Mouse (Mus musculus): ENCODE results near the gene Maz. TPM values are rescaled to one million over a fixed set of nuclear protein-coding genes. Genes with fewer than 3 reads are reported as not detected.

Gene Maz
- total and polyA plus RNA-seq, 2 experiments from 2014 or later: 69.3 to 222 TPM

GRCm38 (mm10) chr7:126999568-126999967 is 27.3 kb downstream of the Maz start:
- WGBS: 81% methylated on average over 10 of the region's 10 CpGs
- H3K9ac ChIP-seq (replicated peaks; ENCODE audit: low read length): no peak overlapping the region
- no peak for ATAC-seq

GRCm38 (mm10) chr7:126996449-126996848 is 30.4 kb downstream of the Maz start:
- no peak overlapping the region for H3K27ac ChIP-seq
- no peak for ATAC-seq
- WGBS: 82% methylated on average over 4 of the region's 4 CpGs
- no peak overlapping the region for H3K9ac ChIP-seq (replicated peaks; ENCODE audit: low read length)
- H3K4me3 ChIP-seq (ENCODE audit: low read length): no peak overlapping the region
- H3K9me3 ChIP-seq (ENCODE audit: low read length): 0 out of 2 replicates have a peak, but pooled peaks cover 2% of the 10 kb centered on the region
- TF ChIP-seq CTCF (IDR thresholded peaks at IDR 0.05; ENCODE audit: low read depth): no peak
- H3K4me2 ChIP-seq (ENCODE audit: low read depth, low read length): no peak overlapping the region
- H3K36me3 ChIP-seq (ENCODE audit: insufficient read depth, low read length): no peaks in the 10 kb centered on the region
- no peaks in the 10 kb centered on the region for H3K4me1 ChIP-seq (ENCODE audit: insufficient read depth, low read length)
- no peak for DNase-seq (ENCODE audit: low spot score)
- no peaks in the 10 kb centered on the region for H3K27me3 ChIP-seq (ENCODE audit: insufficient read depth, low read length)

More at GRCm38 (mm10) chr7:126999568-126999967, 27.3 kb downstream of the Maz start:
- TF ChIP-seq CTCF (IDR thresholded peaks at IDR 0.05; ENCODE audit: low read depth): no peak
- no peak overlapping the region for H3K4me2 ChIP-seq (ENCODE audit: low read depth, low read length)
- no peak for DNase-seq (ENCODE audit: low spot score)
- H3K4me3 ChIP-seq (ENCODE audit: low read length): no peak overlapping the region
- H3K4me1 ChIP-seq (ENCODE audit: insufficient read depth, low read length): no peaks in the 10 kb centered on the region
- no peaks in the 10 kb centered on the region for H3K36me3 ChIP-seq (ENCODE audit: insufficient read depth, low read length)
- no peak overlapping the region for H3K27ac ChIP-seq
- H3K9me3 ChIP-seq (ENCODE audit: low read length): 0 out of 2 replicates have a peak, but pooled peaks cover 2% of the 10 kb centered on the region
- H3K27me3 ChIP-seq (ENCODE audit: insufficient read depth, low read length): no peaks in the 10 kb centered on the region

GRCm38 (mm10) chr7:126988816-126989215 is 38.0 kb downstream of the Maz start:
- no peak for TF ChIP-seq CTCF (IDR thresholded peaks at IDR 0.05; ENCODE audit: low read depth)
- no peak overlapping the region for H3K4me2 ChIP-seq (ENCODE audit: low read depth, low read length)
- no peak for DNase-seq (ENCODE audit: low spot score)
- no peak overlapping the region for H3K4me3 ChIP-seq (ENCODE audit: low read length)
- no peaks in the 10 kb centered on the region for H3K4me1 ChIP-seq (ENCODE audit: insufficient read depth, low read length)
- H3K27me3 ChIP-seq (ENCODE audit: insufficient read depth, low read length): no peaks in the 10 kb centered on the region
- no peaks in the 10 kb centered on the region for H3K36me3 ChIP-seq (ENCODE audit: insufficient read depth, low read length)
- H3K9ac ChIP-seq (replicated peaks; ENCODE audit: low read length): no peak overlapping the region
- WGBS: 72% methylated on average over 8 of the region's 8 CpGs
- no peaks in the 10 kb centered on the region for H3K9me3 ChIP-seq (ENCODE audit: low read length)
- no peak for ATAC-seq
- H3K27ac ChIP-seq: no peak overlapping the region

GRCm38 (mm10) chr7:126986319-126986718 is 40.5 kb downstream of the Maz start:
- H3K36me3 ChIP-seq (ENCODE audit: insufficient read depth, low read length): no peaks in the 10 kb centered on the region; the same call in 1 of the 2 replicates
- no peak overlapping the region for H3K9ac ChIP-seq (replicated peaks; ENCODE audit: low read length)
- 43% methylated on average over 9 of the region's 9 CpGs for WGBS
- ATAC-seq: peak; percentile 73
- H3K9me3 ChIP-seq (ENCODE audit: low read length): no peaks in the 10 kb centered on the region
- no peak overlapping the region for H3K4me3 ChIP-seq (ENCODE audit: low read length)
- no peak overlapping the region for H3K27ac ChIP-seq
- no peaks in the 10 kb centered on the region for H3K27me3 ChIP-seq (ENCODE audit: insufficient read depth, low read length)
- H3K4me2 ChIP-seq (ENCODE audit: low read depth, low read length): no peak overlapping the region
- no peaks in the 10 kb centered on the region for H3K4me1 ChIP-seq (ENCODE audit: insufficient read depth, low read length)
- peak; percentile 56 for DNase-seq (ENCODE audit: low spot score)
- peak; percentile 69 for TF ChIP-seq CTCF (IDR thresholded peaks at IDR 0.05; ENCODE audit: low read depth)

GRCm38 (mm10) chr7:126984667-126985444 is 42.0 kb downstream of the Maz start:
- H3K9ac ChIP-seq (replicated peaks; ENCODE audit: low read length): no peak overlapping the region
- TF ChIP-seq CTCF (IDR thresholded peaks at IDR 0.05; ENCODE audit: low read depth): no peak
- no peak for DNase-seq (ENCODE audit: low spot score)
- 57% methylated on average over 10 of the region's 10 CpGs for WGBS
- no peaks in the 10 kb centered on the region for H3K4me1 ChIP-seq (ENCODE audit: insufficient read depth, low read length)
- peaks cover 8% of the 10 kb centered on the region; the same call in 1 of the 2 replicates for H3K36me3 ChIP-seq (ENCODE audit: insufficient read depth, low read length)
- H3K27me3 ChIP-seq (ENCODE audit: insufficient read depth, low read length): no peaks in the 10 kb centered on the region
- H3K27ac ChIP-seq: no peak overlapping the region
- no peak overlapping the region for H3K4me2 ChIP-seq (ENCODE audit: low read depth, low read length)
- H3K4me3 ChIP-seq (ENCODE audit: low read length): no peak overlapping the region
- no peak for ATAC-seq
- no peaks in the 10 kb centered on the region for H3K9me3 ChIP-seq (ENCODE audit: low read length)

- Histone ChIP-seq H3K27me3 (ENCODE audit: insufficient read depth, low read length) (no peaks in the 10 kb centered on the region), H3K9ac (replicated peaks; ENCODE audit: low read length) (no peak overlapping the region), H3K36me3 (ENCODE audit: insufficient read depth, low read length) (peaks cover 25% of the 10 kb centered on the region), H3K4me2 (ENCODE audit: low read depth, low read length) (no peak overlapping the region), H3K9me3 (ENCODE audit: low read length) (no peaks in the 10 kb centered on the region), H3K4me3 (ENCODE audit: low read length) (no peak overlapping the region), H3K4me1 (ENCODE audit: insufficient read depth, low read length) (0 out of 2 replicates have a peak, but pooled peaks cover under 1% of the 10 kb centered on the region), H3K27ac (no peak overlapping the region)
- DNase-seq (ENCODE audit: low spot score) (no peak), ATAC-seq (no peak)
- 81% methylated on average over 7 of the region's 7 CpGs for WGBS
- TF ChIP-seq CTCF (IDR thresholded peaks at IDR 0.05; ENCODE audit: low read depth): no peak
Observed at GRCm38 (mm10) chr7:126983113-126983512, 43.7 kb downstream of the Maz start.

- no peaks in the 10 kb centered on the region for H3K9me3 ChIP-seq (ENCODE audit: low read length)
- peaks cover 28% of the 10 kb centered on the region for H3K36me3 ChIP-seq (ENCODE audit: insufficient read depth, low read length)
- no peak for ATAC-seq
- H3K9ac ChIP-seq (replicated peaks; ENCODE audit: low read length): no peak overlapping the region
- whole genome bisulfite sequencing: 93% methylated on average over 4 of the region's 4 CpGs
- no peak overlapping the region for H3K4me2 ChIP-seq (ENCODE audit: low read depth, low read length)
- DNase-seq (ENCODE audit: low spot score): no peak
- H3K4me3 ChIP-seq (ENCODE audit: low read length): no peak overlapping the region
- no peak for TF ChIP-seq CTCF (IDR thresholded peaks at IDR 0.05; ENCODE audit: low read depth)
- peaks cover 5% of the 10 kb centered on the region; the same call in 1 of the 2 replicates for H3K4me1 ChIP-seq (ENCODE audit: insufficient read depth, low read length)
- H3K27me3 ChIP-seq (ENCODE audit: insufficient read depth, low read length): no peaks in the 10 kb centered on the region
- no peak overlapping the region for H3K27ac ChIP-seq
Observed at GRCm38 (mm10) chr7:126982054-126982453, 44.8 kb downstream of the Maz start.
